Mouse (Mus musculus): Measurements from ENCODE around the gene Dda1. TPM values are rescaled to one million over a fixed set of nuclear protein-coding genes. Genes with fewer than 3 reads are reported as not detected.

Gene Dda1
- polyA plus RNA-seq, 1 experiment from 2014 or later = 152 TPM

GRCm38 (mm10) chr8:71470146-71470912, 1.3 kb downstream of the Dda1 start:
- peak overlapping the region; percentile 92 for H3K4me2 ChIP-seq (replicated peaks)
- peaks cover 46% of the 10 kb centered on the region for H3K36me3 ChIP-seq
- H3K4me1 ChIP-seq = peaks cover 18% of the 10 kb centered on the region
- peak overlapping the region; percentile 76; the same call in 1 of the 2 replicates for H3K9ac ChIP-seq (replicated peaks)
- no peaks in the 10 kb centered on the region for H3K9me3 ChIP-seq
- no peak for ATAC-seq (ENCODE audit: low FRiP score, low read depth)
- 89% methylated on average over 3 of the region's 3 CpGs for WGBS
- 0 out of 2 replicates have a peak overlapping the region, but pooled peaks have one; percentile 77 for H3K27ac ChIP-seq (replicated peaks)
- H3K27me3 ChIP-seq = no peaks in the 10 kb centered on the region
- peak overlapping the region; percentile 84 for H3K4me3 ChIP-seq

DNA sequence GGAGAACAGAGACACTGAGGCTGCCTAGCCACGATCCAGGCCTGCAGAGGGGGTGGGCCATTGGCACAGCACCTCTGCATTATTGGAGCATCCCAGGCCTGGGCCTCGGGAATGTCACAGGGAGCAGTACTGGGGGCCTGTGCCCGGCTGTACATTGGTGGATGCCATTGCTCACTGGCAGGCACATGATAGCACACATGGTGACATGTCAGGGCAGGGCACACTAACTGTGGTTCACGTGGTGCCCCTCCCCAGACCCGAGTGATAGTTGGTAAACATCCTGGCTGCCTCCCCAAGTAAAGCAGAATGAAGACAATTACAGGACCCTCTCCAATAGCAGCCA, 1.9 kb downstream of the Dda1 start:
- 87% methylated on average over 5 of the region's 5 CpGs for WGBS
- no peak overlapping the region for H3K9ac ChIP-seq (replicated peaks)

DNA sequence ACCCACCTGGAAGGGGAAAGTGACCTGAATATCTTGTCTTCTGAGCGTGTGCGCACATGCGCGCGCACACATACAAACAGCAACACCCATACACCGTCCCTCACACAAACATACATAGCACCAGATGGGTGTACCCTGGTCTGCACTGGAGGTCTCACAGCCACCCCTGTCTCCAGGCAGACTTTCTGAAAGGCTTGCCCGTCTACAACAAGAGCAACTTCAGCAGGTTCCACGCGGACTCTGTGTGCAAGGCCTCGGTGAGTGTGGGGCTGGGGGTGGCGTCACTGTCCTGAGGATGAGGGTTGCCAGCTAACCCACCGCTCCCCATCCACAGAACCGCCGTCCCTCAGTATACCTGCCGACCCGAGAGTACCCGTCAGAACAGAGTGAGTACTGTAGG, 2.9 kb downstream of the Dda1 start:
- Histone ChIP-seq H3K4me3 (no peak overlapping the region), H3K36me3 (peaks cover 43% of the 10 kb centered on the region), H3K27me3 (no peaks in the 10 kb centered on the region), H3K4me2 (replicated peaks) (no peak overlapping the region), H3K4me1 (peaks cover 22% of the 10 kb centered on the region), H3K9me3 (no peaks in the 10 kb centered on the region), H3K9ac (replicated peaks) (no peak overlapping the region), H3K27ac (replicated peaks) (no peak overlapping the region)
- ATAC-seq (ENCODE audit: low FRiP score, low read depth) = no peak
- WGBS = 97% methylated on average over 17 of the region's 17 CpGs

More for the DNA sequence above, 1.9 kb downstream of the Dda1 start:
- no peaks in the 10 kb centered on the region for H3K9me3 ChIP-seq
- no peak for ATAC-seq (ENCODE audit: low FRiP score, low read depth)
- no peaks in the 10 kb centered on the region for H3K27me3 ChIP-seq
- H3K4me2 ChIP-seq (replicated peaks) = peak overlapping the region; percentile 92; the same call in 1 of the 2 replicates
- H3K36me3 ChIP-seq = peaks cover 46% of the 10 kb centered on the region
- H3K4me1 ChIP-seq = peaks cover 17% of the 10 kb centered on the region
- no peak overlapping the region for H3K4me3 ChIP-seq
- H3K27ac ChIP-seq (replicated peaks) = no peak overlapping the region

DNA sequence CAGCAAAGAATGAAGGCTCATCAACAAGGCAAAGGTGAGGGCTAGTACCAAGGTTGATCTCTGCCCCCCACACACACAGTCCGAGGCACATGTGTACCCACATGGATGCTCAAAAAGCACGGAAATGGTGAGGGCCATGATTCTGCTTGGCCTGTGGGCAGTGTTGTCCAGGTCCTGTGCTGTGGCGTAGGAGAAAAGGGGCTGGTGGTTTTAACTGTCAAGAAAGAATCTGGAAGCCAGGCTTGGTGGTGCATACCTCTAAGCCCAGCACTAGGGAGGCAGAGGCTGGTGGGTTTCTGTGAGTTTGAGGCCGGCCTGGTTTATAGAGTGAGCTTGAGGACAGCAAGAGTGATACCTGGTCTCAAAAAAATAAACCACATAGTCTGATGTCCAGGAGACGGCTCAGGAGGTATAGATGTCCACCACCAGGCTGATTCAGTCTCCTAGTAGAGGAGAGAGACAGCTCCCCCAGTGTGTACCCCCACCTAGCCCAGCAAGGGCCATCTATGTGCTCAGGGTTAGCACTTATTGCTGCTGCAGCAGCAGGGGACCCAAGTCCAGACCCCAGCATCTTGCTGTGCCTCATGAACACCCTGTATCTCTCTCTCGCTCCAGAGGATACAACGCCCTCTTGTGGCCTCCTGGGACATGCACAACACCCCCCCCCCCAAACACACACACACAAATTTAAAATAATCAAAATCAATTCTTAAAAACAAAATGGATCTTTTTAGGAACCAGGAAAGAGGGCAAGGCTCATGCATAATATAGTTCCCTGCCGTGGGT, 3.8 kb downstream of the Dda1 start:
- ATAC-seq (ENCODE audit: low FRiP score, low read depth) = no peak
- Histone ChIP-seq H3K4me1 (peaks cover 31% of the 10 kb centered on the region), H3K27me3 (no peaks in the 10 kb centered on the region; the same call in 1 of the 2 replicates), H3K9me3 (no peaks in the 10 kb centered on the region), H3K4me3 (no peak overlapping the region), H3K27ac (replicated peaks) (no peak overlapping the region), H3K9ac (replicated peaks) (no peak overlapping the region), H3K4me2 (replicated peaks) (no peak overlapping the region), H3K36me3 (peaks cover 43% of the 10 kb centered on the region)
- WGBS = 87% methylated on average over 8 of the region's 8 CpGs

GRCm38 (mm10) chr8:71474344-71474743, 5.3 kb downstream of the Dda1 start:
- no peak for ATAC-seq (ENCODE audit: low FRiP score, low read depth)
- no peak overlapping the region for H3K27ac ChIP-seq (replicated peaks)
- peaks cover 32% of the 10 kb centered on the region for H3K4me1 ChIP-seq
- peaks cover 56% of the 10 kb centered on the region for H3K36me3 ChIP-seq
- H3K4me3 ChIP-seq = no peak overlapping the region
- no peaks in the 10 kb centered on the region for H3K9me3 ChIP-seq
- no peak overlapping the region for H3K9ac ChIP-seq (replicated peaks)
- WGBS = 96% methylated on average over 18 of the region's 18 CpGs
- no peak overlapping the region for H3K4me2 ChIP-seq (replicated peaks)
- H3K27me3 ChIP-seq = peaks cover 10% of the 10 kb centered on the region

- peaks cover 10% of the 10 kb centered on the region for H3K27me3 ChIP-seq
- H3K9me3 ChIP-seq = no peaks in the 10 kb centered on the region
- H3K36me3 ChIP-seq = peaks cover 63% of the 10 kb centered on the region
- ATAC-seq (ENCODE audit: low FRiP score, low read depth) = no peak
- H3K4me1 ChIP-seq = peaks cover 28% of the 10 kb centered on the region
- no peak overlapping the region for H3K4me2 ChIP-seq (replicated peaks)
- no peak overlapping the region; the same call in 1 of the 2 replicates for H3K9ac ChIP-seq (replicated peaks)
- no peak overlapping the region for H3K4me3 ChIP-seq
- peak overlapping the region; percentile 15; the same call in 1 of the 2 replicates for H3K27ac ChIP-seq (replicated peaks)
- WGBS = 88% methylated on average over 25 of the region's 25 CpGs
Measured at GRCm38 (mm10) chr8:71474785-71475701, 6.0 kb downstream of the Dda1 start.

GRCm38 (mm10) chr8:71475702-71476075, 6.7 kb downstream of the Dda1 start:
- H3K4me2 ChIP-seq (replicated peaks) = peak overlapping the region; percentile 87
- no peak for ATAC-seq (ENCODE audit: low FRiP score, low read depth)
- peak overlapping the region; percentile 90 for H3K27ac ChIP-seq (replicated peaks)
- peaks cover 10% of the 10 kb centered on the region for H3K27me3 ChIP-seq
- H3K4me3 ChIP-seq = peak overlapping the region; percentile 60
- peaks cover 70% of the 10 kb centered on the region for H3K36me3 ChIP-seq
- WGBS = 28% methylated on average over 4 of the region's 4 CpGs
- peak overlapping the region; percentile 72; the same call in 1 of the 2 replicates for H3K9ac ChIP-seq (replicated peaks)
- no peaks in the 10 kb centered on the region for H3K9me3 ChIP-seq
- H3K4me1 ChIP-seq = peaks cover 21% of the 10 kb centered on the region

GRCm38 (mm10) chr8:71476099-71476940, 7.3 kb downstream of the Dda1 start:
- peak; percentile 75 for ATAC-seq (ENCODE audit: low FRiP score, low read depth)
- H3K36me3 ChIP-seq = peaks cover 74% of the 10 kb centered on the region
- peaks cover 12% of the 10 kb centered on the region for H3K27me3 ChIP-seq
- peak overlapping the region; percentile 60 for H3K4me3 ChIP-seq
- H3K27ac ChIP-seq (replicated peaks) = peak overlapping the region; percentile 90
- H3K4me1 ChIP-seq = peaks cover 21% of the 10 kb centered on the region
- peak overlapping the region; percentile 87 for H3K4me2 ChIP-seq (replicated peaks)
- H3K9me3 ChIP-seq = no peaks in the 10 kb centered on the region
- H3K9ac ChIP-seq (replicated peaks) = peak overlapping the region; percentile 72
- WGBS = under 1% methylated on average over 51 of the region's 121 CpGs

DNA sequence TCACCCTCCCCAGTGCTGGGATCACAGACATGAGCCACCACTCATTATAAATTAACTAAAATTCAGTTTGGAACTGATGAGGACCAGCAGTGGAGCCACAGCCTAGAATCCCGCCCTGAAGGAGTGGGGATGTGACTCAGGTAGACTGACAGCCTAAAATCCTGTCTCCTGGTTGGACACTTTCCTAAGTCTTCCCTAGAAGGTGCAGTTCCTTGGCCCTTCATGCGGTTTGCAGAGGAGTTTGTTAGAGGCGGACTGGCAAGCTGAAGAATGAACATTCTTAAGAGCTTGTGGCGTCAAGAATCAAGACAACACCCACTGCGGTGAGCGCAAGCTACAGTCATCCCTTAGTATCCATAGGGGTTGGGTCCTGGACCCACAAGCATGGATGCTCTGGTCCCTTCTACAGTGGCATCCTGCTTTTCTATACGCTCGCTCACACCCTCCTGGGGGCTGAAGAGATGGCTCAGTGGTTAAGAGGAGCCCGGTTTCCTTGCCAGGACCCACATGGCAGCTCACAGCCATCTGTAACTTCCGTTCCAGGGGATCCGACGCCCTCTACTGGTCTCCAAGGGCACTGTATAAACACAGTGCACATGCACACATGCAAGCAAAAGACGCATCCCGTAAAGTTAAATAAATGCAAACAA, 8.3 kb downstream of the Dda1 start:
- 39% methylated on average over 14 of the region's 14 CpGs for WGBS
- Histone ChIP-seq H3K4me2 (replicated peaks) (peak overlapping the region; percentile 87), H3K36me3 (peaks cover 74% of the 10 kb centered on the region), H3K27ac (replicated peaks) (peak overlapping the region; percentile 90), H3K27me3 (peaks cover 22% of the 10 kb centered on the region), H3K4me1 (peaks cover 24% of the 10 kb centered on the region), H3K9me3 (no peaks in the 10 kb centered on the region), H3K9ac (replicated peaks) (peak overlapping the region; percentile 72), H3K4me3 (peak overlapping the region; percentile 60)
- no peak for ATAC-seq (ENCODE audit: low FRiP score, low read depth)

- Histone ChIP-seq H3K27me3 (peaks cover 24% of the 10 kb centered on the region), H3K9me3 (no peaks in the 10 kb centered on the region), H3K4me3 (no peak overlapping the region), H3K4me1 (peaks cover 29% of the 10 kb centered on the region), H3K9ac (replicated peaks) (no peak overlapping the region), H3K27ac (replicated peaks) (no peak overlapping the region), H3K36me3 (peaks cover 74% of the 10 kb centered on the region), H3K4me2 (replicated peaks) (no peak overlapping the region)
- WGBS = 92% methylated on average over 11 of the region's 11 CpGs
- ATAC-seq (ENCODE audit: low FRiP score, low read depth) = no peak
Measured at GRCm38 (mm10) chr8:71478943-71479342, 9.9 kb downstream of the Dda1 start.
